Mouse (Mus musculus) MEL (cell line): Measurements from ENCODE around the gene Spz1. TPM values are rescaled to one million over a fixed set of nuclear protein-coding genes. Genes with fewer than 3 reads are reported as not detected.

Source experiments
- DNase-seq: peaks from one replicate; pipeline ENCODE4 v3.0.0; 2011; ENCODE audit warnings: low read depth, low spot score
- H3K27ac ChIP-seq: 2 replicates; pipeline ENCODE4 v1.5.1; 2012; ENCODE audit warnings: low read depth, mild to moderate bottlenecking, control low read depth, low read length, moderate library complexity; ENCODE audit not compliant: control insufficient read depth
- H3K27me3 ChIP-seq, 2 experiments: fragments of 150-350 bp in 1 of 2; sonication (generic) in 1 of 2; 2 replicates each; pipeline ENCODE4 v1.6.1; 2012; ENCODE audit warnings: low read length in 2 of 2, mild to moderate bottlenecking in 2 of 2, improper control_type of control experiment in 1 of 2, moderate library complexity in 1 of 2; ENCODE audit not compliant: insufficient read depth in 2 of 2, control insufficient read depth in 1 of 2
- H3K36me3 ChIP-seq, 2 experiments: 2 replicates each; pipeline ENCODE4 v1.6.1; 2012 to 2014; ENCODE audit warnings: low read length in 2 of 2, improper control_type of control experiment in 1 of 2, inconsistent platforms in 1 of 2, mild to moderate bottlenecking in 1 of 2; ENCODE audit not compliant: insufficient read depth in 2 of 2, control insufficient read depth in 1 of 2
- H3K4me1 ChIP-seq, 2 experiments: fragments of 150-350 bp in 1 of 2; sonication (generic) in 1 of 2; 2 replicates each; pipeline ENCODE4 v1.6.1; 2012; ENCODE audit warnings: low read length in 2 of 2, improper control_type of control experiment in 1 of 2, mild to moderate bottlenecking in 1 of 2; ENCODE audit not compliant: insufficient read depth in 2 of 2, control insufficient read depth in 1 of 2
- H3K4me3 ChIP-seq, 2 experiments: fragments of 150-350 bp in 1 of 2; sonication (generic) in 1 of 2; 2 replicates each; pipeline ENCODE4 v1.5.1; 2012; ENCODE audit warnings: low read depth in 2 of 2, low read length in 2 of 2, mild to moderate bottlenecking in 2 of 2, moderate library complexity in 2 of 2, control low read depth in 1 of 2, improper control_type of control experiment in 1 of 2; ENCODE audit not compliant: control insufficient read depth in 1 of 2, insufficient read depth in 1 of 2
- H3K79me2 ChIP-seq: 2 replicates; pipeline ENCODE4 v1.6.1; 2012; ENCODE audit warnings: mild to moderate bottlenecking, low read length, moderate library complexity; ENCODE audit not compliant: control insufficient read depth, poor library complexity, insufficient read depth
- H3K9ac ChIP-seq: 2 replicates; pipeline ENCODE4 v1.6.1; 2012; ENCODE audit warnings: low read depth, mild to moderate bottlenecking, control low read depth, low read length, moderate library complexity; ENCODE audit not compliant: control insufficient read depth, poor library complexity, severe bottlenecking
- H3K9me3 ChIP-seq: fragments of 150-350 bp; sonication (generic); replicated peaks from 2 replicates; pipeline ENCODE4 v1.6.1; 2012; ENCODE audit warnings: mild to moderate bottlenecking, low read length, improper control_type of control experiment, moderate library complexity; ENCODE audit not compliant: insufficient read depth
- CHD2 ChIP-seq: IDR thresholded peaks from 2 replicates; pipeline ENCODE4 v1.6.1; 2011; ENCODE audit warnings: low read length, improper control_type of control experiment
- CTCF ChIP-seq, 3 experiments: IDR thresholded peaks in 2 of 3; conservative IDR thresholded peaks in 1 of 3; 2 replicates each; pipeline ENCODE4 v1.5.1; 2011 to 2012; ENCODE audit warnings: low read length in 3 of 3, low read depth in 2 of 3, mild to moderate bottlenecking in 2 of 3, improper control_type of control experiment in 1 of 3, inconsistent platforms in 1 of 3, mixed read lengths in 1 of 3, moderate library complexity in 1 of 3; ENCODE audit not compliant: control insufficient read depth in 1 of 3, insufficient read depth in 1 of 3, poor library complexity in 1 of 3, severe bottlenecking in 1 of 3
- E2F4 ChIP-seq: IDR thresholded peaks from 2 replicates; pipeline ENCODE4 v1.6.1; 2011; ENCODE audit warnings: low read depth, low read length, improper control_type of control experiment, borderline replicate concordance
- ELF1 ChIP-seq: IDR thresholded peaks from 2 replicates; pipeline ENCODE4 v1.6.1; 2014; ENCODE audit warnings: low read depth, mild to moderate bottlenecking, inconsistent platforms, low read length, improper control_type of control experiment, moderate library complexity
- ETS1 ChIP-seq: IDR thresholded peaks from 2 replicates; pipeline ENCODE4 v1.6.1; 2012; ENCODE audit warnings: low read depth, mild to moderate bottlenecking, inconsistent platforms, low read length, improper control_type of control experiment, moderate library complexity
- GABPA ChIP-seq: IDR thresholded peaks from 2 replicates; pipeline ENCODE4 v1.6.1; 2012; ENCODE audit warnings: low read depth, mild to moderate bottlenecking, inconsistent platforms, low read length, improper control_type of control experiment, moderate library complexity
- HCFC1 ChIP-seq: IDR thresholded peaks from 2 replicates; pipeline ENCODE4 v1.6.1; 2012; ENCODE audit warnings: low read depth, mild to moderate bottlenecking, inconsistent platforms, low read length, improper control_type of control experiment, moderate library complexity
- MAX ChIP-seq: IDR thresholded peaks from 2 replicates; pipeline ENCODE4 v1.6.1; 2011; ENCODE audit warnings: low read length, improper control_type of control experiment
- MAZ ChIP-seq: IDR thresholded peaks from 2 replicates; pipeline ENCODE4 v1.6.1; 2012; ENCODE audit warnings: low read depth, mild to moderate bottlenecking, inconsistent platforms, low read length, improper control_type of control experiment
- MEF2A ChIP-seq: IDR thresholded peaks from 2 replicates; pipeline ENCODE4 v1.6.1; 2014; ENCODE audit warnings: low read depth, mild to moderate bottlenecking, inconsistent platforms, low read length, improper control_type of control experiment; ENCODE audit not compliant: poor library complexity, insufficient replicate concordance, severe bottlenecking; ENCODE audit errors: extremely low read depth
- MXI1 ChIP-seq: IDR thresholded peaks from 2 replicates; pipeline ENCODE4 v1.6.1; 2011; ENCODE audit warnings: mild to moderate bottlenecking, low read depth, low read length, improper control_type of control experiment
- NELFE ChIP-seq: IDR thresholded peaks from 2 replicates; pipeline ENCODE4 v1.6.1; 2011; ENCODE audit warnings: low read depth, low read length, improper control_type of control experiment
- POLR2A ChIP-seq, 2 experiments: IDR thresholded peaks; 2 replicates each; pipeline ENCODE4 v1.6.1; 2011 to 2012; ENCODE audit warnings: low read length in 2 of 2, mild to moderate bottlenecking in 2 of 2, control low read depth in 1 of 2, improper control_type of control experiment in 1 of 2, low read depth in 1 of 2, moderate library complexity in 1 of 2; ENCODE audit not compliant: control insufficient read depth in 1 of 2, insufficient read depth in 1 of 2, poor library complexity in 1 of 2
- POLR2AphosphoS5 ChIP-seq: IDR thresholded peaks from 2 replicates; pipeline ENCODE4 v1.6.1; 2012; ENCODE audit warnings: low read depth, borderline replicate concordance, mild to moderate bottlenecking, inconsistent platforms, low read length, moderate library complexity, mixed read lengths
- RAD21 ChIP-seq: IDR thresholded peaks from 2 replicates; pipeline ENCODE4 v1.6.1; 2011; ENCODE audit warnings: mild to moderate bottlenecking, low read depth, low read length, improper control_type of control experiment
- SIN3A ChIP-seq: IDR thresholded peaks from 2 replicates; pipeline ENCODE4 v1.6.1; 2012; ENCODE audit warnings: low read length, improper control_type of control experiment, inconsistent platforms
- TBP ChIP-seq: IDR thresholded peaks from 2 replicates; pipeline ENCODE4 v1.8.0; 2011; ENCODE audit warnings: low read depth, low read length, improper control_type of control experiment
- UBTF ChIP-seq: IDR thresholded peaks from 2 replicates; pipeline ENCODE4 v1.6.1; 2012; ENCODE audit warnings: low read depth, mild to moderate bottlenecking, inconsistent platforms, low read length, improper control_type of control experiment, moderate library complexity, borderline replicate concordance; ENCODE audit not compliant: insufficient read depth
- USF2 ChIP-seq, 2 experiments: IDR thresholded peaks; 2 replicates each; pipeline ENCODE4 v1.6.1; 2011 to 2012; ENCODE audit warnings: improper control_type of control experiment in 2 of 2, low read length in 2 of 2, borderline replicate concordance in 1 of 2, inconsistent platforms in 1 of 2, low read depth in 1 of 2, mild to moderate bottlenecking in 1 of 2; ENCODE audit not compliant: insufficient read depth in 1 of 2
- ZKSCAN1 ChIP-seq: IDR thresholded peaks from 2 replicates; pipeline ENCODE4 v1.6.1; 2012; ENCODE audit warnings: low read depth, mild to moderate bottlenecking, inconsistent platforms, low read length, improper control_type of control experiment, moderate library complexity
- ZNF384 ChIP-seq: IDR thresholded peaks from 2 replicates; pipeline ENCODE4 v1.6.1; 2012; ENCODE audit warnings: low read depth, mild to moderate bottlenecking, inconsistent platforms, low read length, improper control_type of control experiment
- polyA plus RNA-seq, 2 experiments: library from polyadenylated mRNA; stranded (reverse) in 1 of 2; unstranded in 1 of 2; fragments of >175 nt in 1 of 2; fragments of >200 nt in 1 of 2; gene quantifications; 2 replicates each; pipeline versions ENCODE4 v1.2.1 to v1.2.4; 2012; ENCODE audit warnings: low replicate concordance in 2 of 2, low read depth in 1 of 2; ENCODE audit not compliant: insufficient read length in 2 of 2, insufficient read depth in 1 of 2, missing spikeins in 1 of 2
- total RNA-seq: library from RNA; depleted of rRNA; stranded (reverse); fragments of 300-350 nt; gene quantifications from 2 replicates; pipeline ENCODE4 v1.2.3, GENCODE M21; 2012

Gene Spz1
- total and polyA plus RNA-seq, 3 experiments, result not detected

GRCm38 (mm10) chr13:92611917-92612316 is 35.9 kb upstream of the Spz1 start:
- Histone ChIP-seq H3K79me2 (peaks cover 3% of the 10 kb centered on the region; the same call in 1 of the 2 replicates), H3K9me3 (no peaks in the 10 kb centered on the region), H3K27ac (no peak overlapping the region), H3K4me1 (peaks cover 5 to 17% of the 10 kb centered on the region in 2 experiments), H3K9ac (no peak overlapping the region; the same call in 1 of the 2 replicates), H3K27me3 (no peaks in the 10 kb centered on the region)
- DNase-seq, result no peak
- peak; percentile 38 for TF ChIP-seq ZNF384
- no peak for TF ChIP-seq ELF1
- TF ChIP-seq CTCF (IDR thresholded peaks at IDR 0.05 in 2 of 3, conservative IDR thresholded peaks at IDR 0.05 in 1 of 3; ENCODE audit: control insufficient read depth in 1 of 3, insufficient read depth in 1 of 3, low read depth in 2 of 3, low read length in 3 of 3, poor library complexity in 1 of 3, severe bottlenecking in 1 of 3), result no peak
- TF ChIP-seq ZKSCAN1, result no peak
- TF ChIP-seq, all 39 proteins: peak for 1
- Histone ChIP-seq H3K36me3 (peaks cover 0 to 11% of the 10 kb centered on the region in 2 experiments; a peak in 2 of 4 replicates), H3K4me3 (peak overlapping the region; percentile 87 to 90)

- no peak for DNase-seq
- H3K4me1 ChIP-seq, result peaks cover 5 to 17% of the 10 kb centered on the region in 2 experiments
- TF ChIP-seq USF2 (IDR thresholded peaks at IDR 0.05; ENCODE audit: borderline replicate concordance in 1 of 2, insufficient read depth in 1 of 2, low read depth in 1 of 2, low read length in 2 of 2) (no peak), SIN3A (peak; percentile 4; the same call in 1 of the 2 replicates)
- peak overlapping the region; percentile 87 to 90 for H3K4me3 ChIP-seq
- no peak overlapping the region for H3K27ac ChIP-seq
- H3K27me3 ChIP-seq, result no peaks in the 10 kb centered on the region
- H3K9ac ChIP-seq, result peak overlapping the region; percentile 74
- H3K79me2 ChIP-seq, result peaks cover 3% of the 10 kb centered on the region; the same call in 1 of the 2 replicates
- peaks cover 0 to 11% of the 10 kb centered on the region in 2 experiments; a peak in 2 of 4 replicates for H3K36me3 ChIP-seq
- H3K9me3 ChIP-seq, result no peaks in the 10 kb centered on the region
These were observed 35.3 kb upstream of the Spz1 start for GRCm38 (mm10) chr13:92611254-92611784.

- peak within 1 kb of the TSS; percentile 94 for H3K9ac ChIP-seq
- H3K4me1 ChIP-seq, result peaks cover 5 to 17% of the 10 kb centered on the region in 2 experiments
- DNase-seq, result peak; percentile 93
- no peak for TF ChIP-seq MAX
- TF ChIP-seq MAZ, result no peak
- peak; percentile 98 for TF ChIP-seq NELFE
- TF ChIP-seq CHD2, result no peak
- no peak for TF ChIP-seq GABPA
- no peak for TF ChIP-seq RAD21
- TF ChIP-seq UBTF, result no peak
- no peak for TF ChIP-seq ZNF384
- peak; percentile 68 for TF ChIP-seq SIN3A
- TF ChIP-seq USF2 (IDR thresholded peaks at IDR 0.05; ENCODE audit: borderline replicate concordance in 1 of 2, insufficient read depth in 1 of 2, low read depth in 1 of 2, low read length in 2 of 2), result no peak
- no peak for TF ChIP-seq MEF2A
- TF ChIP-seq ETS1, result 0 out of 2 replicates have a peak, but pooled peaks have one; percentile 10
- no peak for TF ChIP-seq POLR2AphosphoS5
- TF ChIP-seq E2F4, result no peak
- peak; percentile 78 for TF ChIP-seq HCFC1
- peak; percentile 87 for TF ChIP-seq TBP
- peak; percentile 94 to 97 for TF ChIP-seq POLR2A (IDR thresholded peaks at IDR 0.05; ENCODE audit: control insufficient read depth in 1 of 2, insufficient read depth in 1 of 2, low read depth in 1 of 2, low read length in 2 of 2, poor library complexity in 1 of 2)
- peak; percentile 78 for TF ChIP-seq ELF1
- peak; percentile 32; the same call in 1 of the 2 replicates for TF ChIP-seq MXI1
These were observed 34.6 kb upstream of the Spz1 start, which contains the start of gene Serinc5 for GRCm38 (mm10) chr13:92610311-92611221. Gene Serinc5, plus strand, starts transcription at chr13:92611091.

More at GRCm38 (mm10) chr13:92610311-92611221, 34.6 kb upstream of the Spz1 start, which contains the start of gene Serinc5:
- peak within 1 kb of the TSS; percentile 90 to 91 for H3K4me3 ChIP-seq
- H3K27me3 ChIP-seq, result no peaks in the 10 kb centered on the region
- peaks cover 3% of the 10 kb centered on the region; the same call in 1 of the 2 replicates for H3K79me2 ChIP-seq
- peak within 1 kb of the TSS; percentile 86 for H3K27ac ChIP-seq
- H3K9me3 ChIP-seq, result no peaks in the 10 kb centered on the region
- peaks cover 0 to 11% of the 10 kb centered on the region in 2 experiments; a peak in 2 of 4 replicates for H3K36me3 ChIP-seq
